Mouse (Mus musculus): ENCODE results near the gene Riok2.

DNA sequence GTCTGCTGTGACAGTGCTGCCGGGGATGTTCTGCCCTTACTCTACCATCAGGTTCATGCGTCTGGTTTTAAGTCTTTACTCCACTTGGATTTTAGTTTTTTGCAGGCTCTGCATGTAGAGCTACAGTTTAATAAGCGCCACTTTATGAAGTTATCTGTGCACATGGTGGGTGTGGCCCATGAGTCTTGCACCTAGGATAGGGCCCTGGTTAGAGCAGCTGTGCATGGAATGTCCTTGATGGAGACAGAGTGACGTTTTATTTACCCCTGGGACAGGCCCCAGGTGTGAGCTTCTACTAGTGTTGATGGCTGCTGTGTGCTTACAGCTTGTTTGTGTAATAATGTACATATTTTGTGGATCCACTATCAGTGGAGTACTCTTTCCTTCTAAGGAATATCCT is 47.5 kb upstream of the Riok2 start:
- no peak for TF ChIP-seq CTCF (IDR thresholded peaks at IDR 0.05; ENCODE audit: borderline replicate concordance, control insufficient read depth, extremely low read depth, insufficient read depth, low read length, poor library complexity)
- TF ChIP-seq POLR2A (IDR thresholded peaks at IDR 0.05; ENCODE audit: control insufficient read depth, extremely low read depth, insufficient read depth, low read length, poor library complexity), result no peak

Measured in thymus, adult 2 months (tissue).